Mouse (Mus musculus): ENCODE data around the gene Phldb2. TPM values are rescaled to one million over a fixed set of nuclear protein-coding genes. Genes with fewer than 3 reads are reported as not detected.

Gene Phldb2
- polyA plus RNA-seq, 1 experiment from 2014 or later: 28.0 TPM

GRCm38 (mm10) chr16:45942169-45942891, 11.1 kb downstream of the Phldb2 start:
- 86% methylated on average over 8 of the region's 8 CpGs for WGBS
- DNase-seq (ENCODE audit: extremely low spot score, low spot score): no peak
- H3K27me3 ChIP-seq (ENCODE audit: poor library complexity, severe bottlenecking): no peaks in the 10 kb centered on the region
- H3K36me3 ChIP-seq (replicated peaks): no peaks in the 10 kb centered on the region
- no peak overlapping the region for H3K27ac ChIP-seq
- H3K4me3 ChIP-seq: no peak overlapping the region
- peaks cover 8% of the 10 kb centered on the region for H3K4me1 ChIP-seq
- no peaks in the 10 kb centered on the region for H3K9me3 ChIP-seq

GRCm38 (mm10) chr16:45940701-45941100, 12.7 kb downstream of the Phldb2 start:
- WGBS: 79% methylated on average over 2 of the region's 2 CpGs
- peaks cover 23% of the 10 kb centered on the region for H3K4me1 ChIP-seq
- DNase-seq (ENCODE audit: extremely low spot score, low spot score): no peak
- no peaks in the 10 kb centered on the region for H3K27me3 ChIP-seq (ENCODE audit: poor library complexity, severe bottlenecking)
- H3K9me3 ChIP-seq: no peaks in the 10 kb centered on the region
- H3K4me3 ChIP-seq: no peak overlapping the region
- no peak overlapping the region for H3K27ac ChIP-seq
- H3K36me3 ChIP-seq (replicated peaks): no peaks in the 10 kb centered on the region

- H3K4me1 ChIP-seq: peaks cover 24% of the 10 kb centered on the region
- H3K36me3 ChIP-seq (replicated peaks): no peaks in the 10 kb centered on the region
- H3K4me3 ChIP-seq: no peak overlapping the region
- H3K27me3 ChIP-seq (ENCODE audit: poor library complexity, severe bottlenecking): no peaks in the 10 kb centered on the region
- no peak for DNase-seq (ENCODE audit: extremely low spot score, low spot score)
- no peaks in the 10 kb centered on the region for H3K9me3 ChIP-seq
- no peak overlapping the region for H3K27ac ChIP-seq
- WGBS: 94% methylated on average over 3 of the region's 3 CpGs
These were observed 14.0 kb downstream of the Phldb2 start for GRCm38 (mm10) chr16:45939436-45939835.

GRCm38 (mm10) chr16:45937381-45937780, 16.0 kb downstream of the Phldb2 start:
- Histone ChIP-seq H3K9me3 (no peaks in the 10 kb centered on the region), H3K27me3 (ENCODE audit: poor library complexity, severe bottlenecking) (no peaks in the 10 kb centered on the region), H3K4me1 (peaks cover 29% of the 10 kb centered on the region), H3K4me3 (no peak overlapping the region), H3K36me3 (replicated peaks) (no peaks in the 10 kb centered on the region), H3K27ac (peak overlapping the region; percentile 79; the same call in 1 of the 2 replicates)
- 69% methylated on average over 2 of the region's 2 CpGs for WGBS
- DNase-seq (ENCODE audit: extremely low spot score, low spot score): no peak

- no peaks in the 10 kb centered on the region for H3K36me3 ChIP-seq (replicated peaks)
- H3K9me3 ChIP-seq: no peaks in the 10 kb centered on the region
- peaks cover 29% of the 10 kb centered on the region for H3K4me1 ChIP-seq
- no peaks in the 10 kb centered on the region for H3K27me3 ChIP-seq (ENCODE audit: poor library complexity, severe bottlenecking)
- WGBS: 59% methylated on average over 2 of the region's 2 CpGs
- no peak for DNase-seq (ENCODE audit: extremely low spot score, low spot score)
- no peak overlapping the region for H3K4me3 ChIP-seq
- H3K27ac ChIP-seq: peak overlapping the region; percentile 79
These were observed 16.9 kb downstream of the Phldb2 start for GRCm38 (mm10) chr16:45936521-45936920.

GRCm38 (mm10) chr16:45935956-45936483, 17.4 kb downstream of the Phldb2 start:
- no peaks in the 10 kb centered on the region for H3K36me3 ChIP-seq (replicated peaks)
- 83% methylated on average over 3 of the region's 3 CpGs for WGBS
- peaks cover 29% of the 10 kb centered on the region for H3K4me1 ChIP-seq
- no peak for DNase-seq (ENCODE audit: extremely low spot score, low spot score)
- no peaks in the 10 kb centered on the region for H3K27me3 ChIP-seq (ENCODE audit: poor library complexity, severe bottlenecking)
- H3K27ac ChIP-seq: peak overlapping the region; percentile 79
- no peak overlapping the region for H3K4me3 ChIP-seq
- no peaks in the 10 kb centered on the region for H3K9me3 ChIP-seq

- DNase-seq (ENCODE audit: extremely low spot score, low spot score): no peak
- Histone ChIP-seq H3K9me3 (no peaks in the 10 kb centered on the region), H3K4me3 (no peak overlapping the region), H3K36me3 (replicated peaks) (no peaks in the 10 kb centered on the region), H3K4me1 (peaks cover 29% of the 10 kb centered on the region), H3K27me3 (ENCODE audit: poor library complexity, severe bottlenecking) (no peaks in the 10 kb centered on the region), H3K27ac (peak overlapping the region; percentile 68)
- 66% methylated on average over 2 of the region's 2 CpGs for WGBS
These were observed 18.5 kb downstream of the Phldb2 start for GRCm38 (mm10) chr16:45934721-45935407.

GRCm38 (mm10) chr16:45930308-45930707, 23.1 kb downstream of the Phldb2 start:
- Histone ChIP-seq H3K36me3 (replicated peaks) (no peaks in the 10 kb centered on the region), H3K27ac (no peak overlapping the region), H3K4me3 (no peak overlapping the region), H3K27me3 (ENCODE audit: poor library complexity, severe bottlenecking) (no peaks in the 10 kb centered on the region), H3K4me1 (peaks cover 13% of the 10 kb centered on the region), H3K9me3 (no peaks in the 10 kb centered on the region)
- 91% methylated on average over 3 of the region's 3 CpGs for WGBS
- DNase-seq (ENCODE audit: extremely low spot score, low spot score): no peak

- Histone ChIP-seq H3K27ac (no peak overlapping the region), H3K27me3 (ENCODE audit: poor library complexity, severe bottlenecking) (no peaks in the 10 kb centered on the region), H3K4me1 (no peaks in the 10 kb centered on the region), H3K4me3 (no peak overlapping the region), H3K9me3 (no peaks in the 10 kb centered on the region), H3K36me3 (replicated peaks) (no peaks in the 10 kb centered on the region)
- no peak for DNase-seq (ENCODE audit: extremely low spot score, low spot score)
- 86% methylated on average over 4 of the region's 4 CpGs for WGBS
These were observed 25.3 kb downstream of the Phldb2 start for GRCm38 (mm10) chr16:45928090-45928489.

GRCm38 (mm10) chr16:45927601-45928000, 25.8 kb downstream of the Phldb2 start:
- H3K4me3 ChIP-seq: no peak overlapping the region
- no peaks in the 10 kb centered on the region for H3K9me3 ChIP-seq
- no peak overlapping the region for H3K27ac ChIP-seq
- H3K36me3 ChIP-seq (replicated peaks): no peaks in the 10 kb centered on the region
- 68% methylated on average over 3 of the region's 3 CpGs for WGBS
- H3K4me1 ChIP-seq: no peaks in the 10 kb centered on the region
- no peaks in the 10 kb centered on the region for H3K27me3 ChIP-seq (ENCODE audit: poor library complexity, severe bottlenecking)
- no peak for DNase-seq (ENCODE audit: extremely low spot score, low spot score)

- Histone ChIP-seq H3K9me3 (no peaks in the 10 kb centered on the region), H3K27me3 (ENCODE audit: poor library complexity, severe bottlenecking) (no peaks in the 10 kb centered on the region), H3K27ac (0 out of 2 replicates have a peak overlapping the region, but pooled peaks have one; percentile 1), H3K4me3 (no peak overlapping the region), H3K36me3 (replicated peaks) (no peaks in the 10 kb centered on the region), H3K4me1 (no peaks in the 10 kb centered on the region)
- WGBS: 89% methylated on average over 5 of the region's 5 CpGs
- DNase-seq (ENCODE audit: extremely low spot score, low spot score): no peak
These were observed 26.5 kb downstream of the Phldb2 start for GRCm38 (mm10) chr16:45926875-45927274.

- 79% methylated on average over 6 of the region's 6 CpGs for WGBS
- Histone ChIP-seq H3K4me1 (no peaks in the 10 kb centered on the region), H3K9me3 (no peaks in the 10 kb centered on the region), H3K36me3 (replicated peaks) (no peaks in the 10 kb centered on the region), H3K4me3 (no peak overlapping the region), H3K27ac (no peak overlapping the region), H3K27me3 (ENCODE audit: poor library complexity, severe bottlenecking) (no peaks in the 10 kb centered on the region)
- DNase-seq (ENCODE audit: extremely low spot score, low spot score): no peak
These were observed 29.5 kb downstream of the Phldb2 start for GRCm38 (mm10) chr16:45923731-45924424.
